Mouse (Mus musculus) kidney, postnatal 0 days (tissue): ENCODE results near the gene Tax1bp1. TPM values are rescaled to one million over a fixed set of nuclear protein-coding genes. Genes with fewer than 3 reads are reported as not detected.
A peak's percentile ranks its signal among the peaks of the same experiment; 100 is the strongest.

Source experiments
- ATAC-seq: fragments of 200-750 bp; cut with Nextera tagmentation; replicated peaks from 2 replicates; pipeline ENCODE4 v1.8.0; 2017; ENCODE audit warnings: low read depth, moderate number of reproducible peaks, moderate TSS enrichment, moderate library complexity; ENCODE audit not compliant: low FRiP score
- DNase-seq: peaks from one replicate; pipeline ENCODE4 v3.0.0-alpha.2; 2016; ENCODE audit warnings: low spot score
- H3K27ac ChIP-seq: fragments of 300-500 bp; sonication (generic); 2 replicates; pipeline ENCODE4 v1.5.1; 2014; ENCODE audit warnings: mild to moderate bottlenecking
- H3K27me3 ChIP-seq: fragments of 300-500 bp; sonication (generic); 2 replicates; pipeline ENCODE4 v1.6.1; 2014; ENCODE audit warnings: low read length, mixed read lengths; ENCODE audit not compliant: insufficient read depth
- H3K36me3 ChIP-seq: fragments of 300-500 bp; sonication (generic); 2 replicates; pipeline ENCODE4 v1.6.1; 2014; ENCODE audit warnings: low read length, mixed read lengths; ENCODE audit not compliant: insufficient read depth
- H3K4me1 ChIP-seq: fragments of 300-500 bp; sonication (generic); replicated peaks from 2 replicates; pipeline ENCODE4 v1.6.1; 2014; ENCODE audit warnings: antibody characterized with exemption, low read length, mixed read lengths; ENCODE audit not compliant: insufficient read depth
- H3K4me2 ChIP-seq: fragments of 300-500 bp; sonication (generic); 2 replicates; pipeline ENCODE4 v1.6.1; 2014; ENCODE audit warnings: mild to moderate bottlenecking, low read length, moderate library complexity, mixed read lengths
- H3K4me3 ChIP-seq: fragments of 300-500 bp; sonication (generic); replicated peaks from 2 replicates; pipeline ENCODE4 v1.5.1; 2014; ENCODE audit warnings: low read depth, low read length
- H3K9ac ChIP-seq: fragments of 300-500 bp; sonication (generic); 2 replicates; pipeline ENCODE4 v1.6.1; 2014; ENCODE audit warnings: low read depth, low read length
- H3K9me3 ChIP-seq: fragments of 300-500 bp; sonication (generic); replicated peaks from 2 replicates; pipeline ENCODE4 v1.6.1; 2016; ENCODE audit warnings: low read length, inconsistent platforms, mixed read lengths
- CTCF ChIP-seq: IDR thresholded peaks from 2 replicates; pipeline ENCODE4 v1.5.1; 2016; ENCODE audit warnings: antibody characterized with exemption, low read depth, mild to moderate bottlenecking, moderate library complexity
- WGBS: fragments of 180-500 bp; shearing (Covaris S2); extraction: QIAGEN DNeasy Blood & Tissue Kit; methylation state at CpG from one replicate; pipeline ENCODE4 v1.1.7; 2014; 5-methylcytosine and 5-hydroxymethylcytosine counted together
- polyA plus RNA-seq: library from polyadenylated mRNA; unstranded; fragments of >200 nt; fragmentation: Nextera tagmentation; extraction: Ambion mirVana; gene quantifications from 2 replicates; pipeline ENCODE4 v1.2.1, GENCODE M21; 2015

Gene Tax1bp1
- polyA plus RNA-seq, 1 experiment from 2014 or later: 188 TPM

- no peak overlapping the region for H3K4me3 ChIP-seq
- H3K27me3 ChIP-seq: no peaks in the 10 kb centered on the region
- TF ChIP-seq CTCF: peak; percentile 48; the same call in 1 of the 2 replicates
- H3K9me3 ChIP-seq: 0 out of 2 replicates have a peak, but pooled peaks cover 4% of the 10 kb centered on the region
- H3K9ac ChIP-seq: no peak overlapping the region
- no peak overlapping the region for H3K27ac ChIP-seq
- ATAC-seq: no peak
- peaks cover 17% of the 10 kb centered on the region; the same call in 1 of the 2 replicates for H3K4me1 ChIP-seq
- 46% methylated on average over 6 of the region's 6 CpGs for WGBS
- H3K36me3 ChIP-seq: no peaks in the 10 kb centered on the region
- no peak for DNase-seq
- H3K4me2 ChIP-seq: no peak overlapping the region
Observed at GRCm38 (mm10) chr6:52797252-52797800, 83.8 kb downstream of the Tax1bp1 start.

GRCm38 (mm10) chr6:52802181-52802580 is 88.7 kb downstream of the Tax1bp1 start:
- H3K36me3 ChIP-seq: no peaks in the 10 kb centered on the region
- no peak overlapping the region for H3K4me2 ChIP-seq
- H3K9me3 ChIP-seq: 0 out of 2 replicates have a peak, but pooled peaks cover 4% of the 10 kb centered on the region
- H3K27me3 ChIP-seq: no peaks in the 10 kb centered on the region
- no peak for TF ChIP-seq CTCF
- H3K9ac ChIP-seq: no peak overlapping the region
- no peak overlapping the region for H3K27ac ChIP-seq
- H3K4me1 ChIP-seq: no peaks in the 10 kb centered on the region
- peak; percentile 64 for DNase-seq
- H3K4me3 ChIP-seq: no peak overlapping the region
- 29% methylated on average over 9 of the region's 9 CpGs for WGBS
- no peak for ATAC-seq

DNA sequence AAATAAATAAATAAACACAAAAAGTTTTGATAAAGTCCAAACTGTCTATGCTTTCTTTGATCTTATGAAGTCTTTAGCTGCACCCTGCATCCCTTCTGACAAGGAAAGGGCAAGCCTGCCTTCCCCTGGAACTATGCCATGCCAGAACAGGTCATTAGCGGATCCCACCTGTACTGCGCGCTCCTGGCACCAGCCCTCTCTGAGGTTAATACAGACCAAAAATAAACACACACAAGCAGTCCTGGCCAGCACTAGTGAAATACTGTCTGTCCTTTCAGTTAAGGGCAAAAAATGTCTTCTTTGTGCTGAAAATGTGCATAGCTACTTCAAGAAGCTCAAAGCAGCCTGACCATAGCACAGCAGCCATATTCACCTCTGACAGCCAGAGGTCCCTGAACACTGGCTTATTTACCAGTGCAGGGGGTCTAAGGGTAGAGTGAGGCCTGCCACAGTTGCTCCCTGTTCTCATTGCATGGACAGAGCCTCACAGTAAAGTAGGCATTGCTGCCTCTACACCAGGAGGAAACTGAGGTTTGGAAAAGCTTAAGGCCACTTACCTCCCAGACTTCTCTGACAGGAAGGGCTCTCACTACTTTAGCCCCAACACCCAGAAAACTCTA is 91.8 kb downstream of the Tax1bp1 start:
- DNase-seq (no peak), ATAC-seq (no peak)
- no peak overlapping the region for H3K27ac ChIP-seq
- TF ChIP-seq CTCF: no peak
- H3K4me1 ChIP-seq: no peaks in the 10 kb centered on the region
- no peak overlapping the region for H3K4me3 ChIP-seq
- H3K9me3 ChIP-seq: no peaks in the 10 kb centered on the region
- no peaks in the 10 kb centered on the region for H3K36me3 ChIP-seq
- H3K4me2 ChIP-seq: no peak overlapping the region
- WGBS: 94% methylated on average over 3 of the region's 3 CpGs
- no peak overlapping the region for H3K9ac ChIP-seq
- H3K27me3 ChIP-seq: no peaks in the 10 kb centered on the region

Other genes starting within 250 kb of the Tax1bp1 start
- gene Hibadh, start 73.3 kb upstream of the Tax1bp1 start, polyA plus RNA-seq: 217 and 218 TPM in 2 replicates